Mouse (Mus musculus): ENCODE results near the gene Atp5f1.
"Not testable (repeated sequence)": the region's sequence is repeated elsewhere in the genome, so short reads cannot be mapped to it uniquely, and the experiment has no call there.

Gene Atp5f1

DNA sequence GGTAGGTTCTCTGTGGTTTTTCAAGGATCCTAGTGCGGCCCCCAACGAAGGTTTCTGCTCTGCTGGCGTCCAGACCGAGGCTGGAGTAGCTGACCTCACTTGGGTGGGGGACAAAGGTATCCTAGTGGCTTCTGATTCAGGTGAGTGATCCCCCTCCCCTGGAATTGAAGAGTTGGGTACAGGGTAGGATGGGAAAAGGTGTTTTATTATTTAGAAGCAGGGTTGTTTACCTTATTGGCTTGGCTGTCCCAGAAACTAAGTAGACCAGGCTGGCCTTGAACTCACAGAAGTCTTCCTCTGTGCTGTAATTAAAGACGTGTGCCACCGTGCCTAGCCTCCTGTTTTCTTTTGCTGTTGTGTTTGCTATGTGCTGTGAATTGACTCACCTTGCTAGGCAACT lies at the start of gene Atp5f1:
Gene Atp5f1 (minus strand): TSS at position 101 of the 400 bp plus-strand sequence.
- DNase-seq (ENCODE audit: low spot score in 2 of 2), result no peak

GRCm38 (mm10) chr3:106003360-106003759 lies 43.5 kb upstream of the Atp5f1 start:
- not testable (repeated sequence) for DNase-seq (ENCODE audit: low spot score in 2 of 2)

DNA sequence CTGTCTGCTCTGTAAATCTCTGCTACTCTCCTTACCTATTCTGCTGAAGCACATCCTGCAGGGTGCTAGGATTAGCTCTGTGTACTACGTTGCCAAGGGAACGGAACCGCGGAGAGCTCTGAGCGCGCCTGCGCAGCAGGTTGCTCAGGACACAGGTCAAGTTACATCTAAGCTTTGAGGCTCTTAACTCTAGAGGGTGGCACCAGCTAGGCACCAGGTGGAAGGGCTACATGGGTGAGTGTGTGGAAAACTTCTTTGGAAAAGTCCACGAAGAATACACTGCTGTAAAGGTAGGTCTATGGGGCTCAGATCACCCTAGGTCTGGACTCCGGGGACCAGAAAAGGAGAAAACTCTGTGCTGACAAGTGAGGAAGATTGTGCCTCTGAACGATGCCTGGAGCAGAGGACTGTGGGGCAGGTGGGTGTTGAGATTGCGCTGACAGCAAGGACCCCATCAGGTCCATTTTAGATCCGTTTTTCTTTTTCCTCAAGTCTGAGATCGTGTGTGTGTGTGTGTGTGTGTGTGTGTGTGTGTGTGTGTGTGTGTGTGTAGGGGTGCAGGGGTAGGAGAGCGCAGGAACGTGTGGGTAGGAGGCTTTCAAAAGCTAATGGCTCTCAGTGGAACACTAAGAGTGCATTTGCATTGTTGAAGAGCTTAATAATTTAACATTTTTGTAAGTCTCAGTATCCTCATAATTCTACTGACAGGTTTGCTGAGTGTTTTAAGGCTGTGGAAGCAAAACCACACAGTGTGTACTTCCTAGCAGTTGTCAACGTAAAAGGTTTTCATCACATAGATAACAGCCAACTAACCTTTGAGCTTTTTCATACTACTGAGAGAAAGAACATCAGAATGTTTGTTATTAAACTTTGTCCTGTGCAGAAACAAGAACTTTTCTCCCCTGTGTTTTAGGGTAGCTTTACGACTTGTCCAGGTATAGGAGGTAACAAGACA lies 41.8 kb upstream of the Atp5f1 start:
- DNase-seq (ENCODE audit: low spot score in 2 of 2), result peak; percentile 10 to 28

DNA sequence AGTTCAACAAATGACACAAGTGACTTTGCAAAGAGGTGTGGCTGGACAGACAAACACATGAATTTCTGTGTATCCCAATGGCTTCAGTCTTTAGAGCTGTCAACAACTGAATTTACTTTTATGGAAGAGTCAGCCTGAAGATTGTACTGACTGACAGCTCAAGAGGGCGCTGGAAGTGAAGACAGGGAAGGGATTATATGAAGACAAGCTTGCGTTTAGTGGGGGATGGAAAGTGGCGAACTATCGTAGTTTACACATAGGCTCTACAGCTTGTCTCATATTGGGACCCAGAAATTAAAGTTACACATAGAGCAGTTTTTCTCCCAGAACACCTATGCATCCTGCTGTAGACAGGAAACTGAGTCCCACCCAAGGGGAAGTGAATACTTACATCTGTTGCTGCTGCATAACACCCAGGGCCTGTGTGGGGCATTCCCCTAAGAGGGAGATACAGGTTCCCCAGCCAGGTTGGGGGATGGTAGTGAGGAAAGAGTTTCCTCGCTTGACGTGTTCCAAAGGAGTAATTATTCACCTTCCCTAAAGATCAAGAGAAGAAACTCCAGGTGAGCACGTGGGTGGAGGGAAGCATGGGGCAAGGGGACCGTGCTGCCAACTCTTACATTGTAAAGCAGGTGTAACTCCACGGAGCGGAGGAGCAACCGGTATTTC lies 40.9 kb upstream of the Atp5f1 start:
- no peak for DNase-seq (ENCODE audit: low spot score in 2 of 2)

DNA sequence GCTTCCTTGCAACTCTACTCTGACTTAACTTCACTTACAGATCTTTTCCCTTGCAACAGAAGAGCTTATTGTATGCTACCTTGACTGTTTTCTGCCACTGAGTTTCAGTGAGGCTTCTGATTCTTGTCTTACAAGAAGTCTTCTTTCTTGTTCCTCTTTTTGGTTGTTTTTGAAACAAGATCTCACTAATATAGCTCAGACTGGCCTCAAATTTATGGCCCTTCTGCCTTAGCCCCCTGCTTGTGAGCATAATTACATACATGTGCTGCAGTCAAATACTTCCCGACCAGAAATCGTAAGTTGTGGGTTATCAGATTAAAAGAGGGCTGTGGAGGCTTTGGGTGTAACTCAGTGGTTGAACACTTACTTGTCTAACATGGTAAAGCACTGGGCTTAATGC lies 34.8 kb upstream of the Atp5f1 start:
- DNase-seq (ENCODE audit: low spot score in 2 of 2), result no peak

DNA sequence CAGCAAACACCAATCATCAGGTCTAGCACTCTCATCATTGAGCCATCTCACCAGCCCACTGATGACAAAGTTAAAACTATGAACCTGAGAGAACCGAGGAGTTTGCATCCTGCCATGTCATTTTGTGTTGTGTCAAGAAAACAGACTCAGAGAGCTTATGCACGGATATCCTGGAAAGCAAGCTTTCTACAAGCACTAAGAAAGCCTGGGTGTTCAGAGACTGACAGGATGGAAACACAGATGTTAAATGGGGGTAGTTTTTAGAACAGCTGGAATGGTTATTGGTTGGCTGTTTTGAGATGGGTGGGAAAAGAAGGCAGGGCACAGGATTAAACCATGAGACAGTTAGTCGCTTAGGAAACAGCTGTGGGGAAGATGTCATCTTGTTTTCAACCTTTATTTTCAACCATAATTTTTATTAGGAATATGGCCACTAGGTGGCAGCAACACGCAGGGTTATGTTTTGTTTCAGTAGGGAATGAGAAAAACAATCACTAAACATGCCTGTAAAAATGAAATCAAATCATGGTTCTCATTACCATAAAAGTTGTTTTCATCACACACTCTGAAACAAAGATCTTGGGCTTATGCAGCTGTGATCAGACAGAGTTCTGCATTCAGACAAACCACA lies 31.9 kb upstream of the Atp5f1 start:
- peak in 1 of 2 experiments; percentile 34 for DNase-seq (ENCODE audit: low spot score in 2 of 2)

DNA sequence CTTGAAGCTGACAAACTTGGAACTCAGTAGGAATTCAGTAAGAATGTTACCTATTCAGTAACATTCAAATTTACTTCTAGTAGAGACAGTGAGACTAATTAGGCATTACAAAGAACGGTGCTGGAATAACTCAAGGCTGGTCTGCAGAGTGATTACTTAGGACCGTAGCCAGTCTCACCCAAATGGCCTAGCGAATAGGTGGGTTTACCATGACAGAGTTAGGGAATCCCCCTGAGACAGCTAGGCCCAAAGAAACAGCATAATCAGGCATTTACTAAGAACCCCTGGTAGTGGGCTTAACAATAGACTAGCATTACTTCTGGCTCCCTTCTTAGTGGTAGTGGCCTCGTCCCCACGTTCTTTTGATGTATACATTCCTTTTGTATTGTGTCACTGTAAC lies 29.7 kb upstream of the Atp5f1 start:
- not testable (repeated sequence) for DNase-seq (ENCODE audit: low spot score in 2 of 2)

DNA sequence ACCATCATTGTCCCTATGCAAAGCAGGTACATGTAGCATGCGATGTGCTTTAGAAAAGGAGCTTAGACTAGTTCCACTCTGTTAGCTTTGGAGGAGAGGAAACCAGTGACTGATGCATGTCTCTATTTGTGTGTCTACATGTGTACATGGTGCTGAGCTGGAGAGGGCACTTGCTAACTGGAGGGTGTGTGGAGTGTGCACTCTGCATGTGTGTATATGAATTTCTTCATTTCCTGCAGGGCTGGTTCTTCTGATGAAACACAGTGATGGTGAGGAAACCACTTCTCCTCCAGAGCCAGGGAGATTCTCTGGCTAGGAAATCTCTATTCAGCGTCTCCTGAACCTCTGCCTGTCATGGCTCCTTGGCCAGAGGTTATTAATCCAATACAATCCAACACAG lies 14.3 kb upstream of the Atp5f1 start:
- DNase-seq (ENCODE audit: low spot score in 2 of 2), result no peak

DNA sequence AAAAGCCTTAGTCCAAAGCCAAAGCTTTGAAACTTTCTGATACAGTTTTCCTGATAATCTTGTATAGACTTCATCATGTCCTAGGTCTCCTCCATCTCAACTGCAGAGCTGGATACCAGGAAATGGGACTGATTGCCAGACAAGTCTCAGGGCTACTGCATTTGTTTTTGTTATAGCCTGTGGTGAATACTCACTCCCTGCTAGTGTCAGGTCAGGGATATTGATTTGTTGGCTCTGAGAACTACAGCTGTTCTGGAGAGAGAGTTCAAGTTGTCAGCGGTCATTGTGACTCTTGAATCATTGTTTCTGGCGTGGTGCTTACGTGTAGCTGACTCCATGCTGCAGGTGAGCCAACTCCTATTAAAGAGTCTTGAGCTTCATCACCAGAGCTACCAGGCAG lies 13.5 kb upstream of the Atp5f1 start, which contains the start of gene Ovgp1:
Gene Ovgp1 (plus strand): TSS at position 301 of the 400 bp plus-strand sequence.
- DNase-seq (ENCODE audit: low spot score in 2 of 2), result no peak

- no peak for DNase-seq (ENCODE audit: low spot score in 2 of 2)
Measured at GRCm38 (mm10) chr3:105971831-105972446, 12.0 kb upstream of the Atp5f1 start.

DNA sequence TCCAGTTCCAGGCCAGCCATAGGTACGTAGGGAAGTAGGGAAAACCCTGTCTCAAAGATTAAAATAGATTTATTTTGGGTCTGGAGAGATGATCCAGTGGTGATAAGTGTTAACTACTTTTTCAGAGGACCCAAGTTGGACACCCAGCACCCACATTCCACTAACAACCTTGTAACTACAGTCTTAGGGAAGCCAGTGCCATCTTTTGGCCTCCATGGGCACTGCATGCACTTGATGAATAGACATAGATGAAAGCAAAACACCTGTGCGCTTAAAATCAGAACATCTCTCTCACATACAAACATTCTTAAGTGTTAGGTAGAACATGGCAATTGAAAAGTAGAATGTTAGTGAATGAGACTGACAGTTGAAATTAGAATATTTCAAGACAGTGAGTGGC lies 801 bp upstream of the Atp5f1 start:
- DNase-seq (ENCODE audit: low spot score in 2 of 2), result no peak

GRCm38 (mm10) chr3:105959585-105959984 lies 314 bp downstream of the Atp5f1 start:
- no peak for DNase-seq (ENCODE audit: low spot score in 2 of 2)

- DNase-seq (ENCODE audit: low spot score in 2 of 2), result peak; percentile 93 to 94
Measured at GRCm38 (mm10) chr3:105958974-105959580, 822 bp downstream of the Atp5f1 start, which contains the start of gene Wdr77. Wdr77 (plus strand) TSS chr3:105959369.

DNA sequence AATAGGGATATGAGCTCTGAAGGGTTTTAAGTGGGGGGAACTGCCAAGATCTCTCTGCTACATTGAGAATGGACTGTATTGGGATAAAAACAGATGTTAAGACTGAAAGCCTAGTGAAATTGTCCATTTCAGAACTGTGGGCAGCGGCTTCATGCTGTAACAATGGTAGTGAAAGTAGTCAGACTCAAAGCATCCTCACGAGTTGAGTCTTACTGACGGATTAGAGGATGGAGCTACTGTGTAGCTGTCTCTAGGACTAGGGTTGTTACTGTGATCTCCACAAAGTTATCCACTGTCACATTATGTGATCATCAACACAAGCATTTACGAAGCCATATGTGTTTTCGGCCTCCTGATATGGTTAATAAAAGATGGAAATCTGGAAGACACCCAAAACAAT lies 1.7 kb downstream of the Atp5f1 start:
- no peak for DNase-seq (ENCODE audit: low spot score in 2 of 2)

DNA sequence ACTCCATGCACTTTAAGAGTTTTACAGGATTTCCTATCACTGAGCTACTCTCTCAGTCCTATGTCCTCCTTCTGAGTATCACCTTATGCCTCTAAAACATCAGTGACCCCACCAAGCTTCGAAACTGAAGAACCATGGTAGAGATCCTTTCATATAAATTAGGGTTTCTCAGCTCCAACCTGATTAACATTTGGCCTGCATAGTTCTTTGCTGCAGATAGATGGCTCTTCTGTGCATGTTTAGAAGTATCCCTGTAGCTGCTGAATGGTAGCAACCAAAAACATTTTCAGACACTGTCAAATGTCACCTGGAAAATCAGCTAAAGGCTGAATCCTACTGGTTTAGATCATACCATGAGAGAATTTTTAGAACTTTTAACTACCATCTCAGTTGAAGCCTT lies 2.7 kb downstream of the Atp5f1 start:
- DNase-seq (ENCODE audit: low spot score in 2 of 2), result no peak

DNA sequence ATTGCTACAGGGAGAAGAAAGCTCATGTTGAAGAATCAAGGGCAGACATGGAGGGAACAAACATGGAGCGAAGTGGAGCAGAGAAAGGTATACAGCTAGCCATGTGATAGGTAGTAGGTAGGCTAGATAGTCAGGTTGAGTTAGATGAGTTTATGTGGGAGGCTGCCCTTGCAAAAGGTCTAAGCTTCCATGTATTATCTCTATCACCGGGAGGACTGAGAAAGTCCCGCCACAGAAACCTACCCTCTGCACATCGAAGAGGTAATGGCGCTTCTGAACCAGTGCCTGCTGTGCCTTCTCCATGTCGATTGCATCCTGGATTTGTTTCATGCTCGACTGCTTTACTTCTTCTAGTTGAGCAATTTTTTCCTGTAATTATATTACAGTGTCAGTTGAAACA lies 8.6 kb downstream of the Atp5f1 start:
- DNase-seq (ENCODE audit: low spot score in 2 of 2), result no peak

GRCm38 (mm10) chr3:105936111-105936510 lies 23.8 kb downstream of the Atp5f1 start:
- no peak for DNase-seq (ENCODE audit: low spot score in 2 of 2)

- DNase-seq (ENCODE audit: low spot score in 2 of 2), result no peak
Measured at GRCm38 (mm10) chr3:105935033-105935432, 24.9 kb downstream of the Atp5f1 start.

GRCm38 (mm10) chr3:105933926-105934325 lies 26.0 kb downstream of the Atp5f1 start:
- no peak for DNase-seq (ENCODE audit: low spot score in 2 of 2)

DNA sequence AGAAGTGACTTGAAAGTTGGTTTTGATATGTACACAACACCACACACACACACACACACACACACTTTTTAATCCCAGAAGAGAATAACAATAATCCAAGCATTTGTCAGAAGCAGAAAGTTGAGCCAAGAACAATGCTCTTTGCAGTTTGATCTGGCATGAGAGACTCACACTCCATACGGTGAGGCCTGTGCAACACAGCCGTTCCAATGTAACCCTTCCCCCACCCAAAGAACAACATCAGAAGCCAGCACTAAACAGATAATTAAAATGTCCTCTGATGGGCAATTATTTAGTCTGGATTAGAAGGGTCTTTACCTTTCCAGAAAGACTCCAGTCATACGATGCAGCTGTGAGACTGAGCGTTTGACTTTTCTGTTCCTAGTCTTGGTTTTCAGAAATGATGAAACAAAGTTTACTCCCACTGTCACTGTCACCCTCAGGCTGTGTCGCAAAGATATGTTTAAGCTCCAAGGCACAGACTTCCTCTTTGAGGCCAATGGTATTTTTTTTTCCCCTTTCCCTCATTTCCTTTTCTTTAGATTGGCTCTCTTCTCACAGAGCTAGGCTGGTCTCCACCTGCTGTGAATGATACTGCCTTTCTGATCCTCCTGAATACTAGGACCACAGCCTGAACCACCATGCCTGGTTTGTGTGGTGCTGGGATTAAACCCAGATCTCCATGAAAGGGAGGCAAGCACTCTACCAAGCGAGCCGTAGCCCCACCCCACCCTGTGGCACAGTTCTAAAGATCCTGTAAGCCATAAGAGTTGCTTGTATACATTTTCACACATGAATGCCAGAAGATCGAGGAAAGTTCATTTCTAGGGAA lies 27.4 kb downstream of the Atp5f1 start, which contains the start of gene I830077J02Rik:
Gene I830077J02Rik (minus strand): TSS at position 425 of the 832 bp plus-strand sequence.
- DNase-seq (ENCODE audit: low spot score in 2 of 2), result no peak

Data from frontal cortex, postnatal 14 days (tissue).